Mouse (Mus musculus) olfactory bulb, adult 2 months (tissue): ENCODE data around the gene Gm45213.

Source experiments
- CTCF ChIP-seq: fragments of 200-500 bp; IDR thresholded peaks from 2 replicates; pipeline ENCODE4 v1.5.1; 2012; ENCODE audit warnings: low read depth, mild to moderate bottlenecking, low read length, moderate library complexity; ENCODE audit not compliant: insufficient read depth
- POLR2A ChIP-seq: fragments of 200-500 bp; IDR thresholded peaks from 2 replicates; pipeline ENCODE4 v1.6.1; 2012; ENCODE audit warnings: mild to moderate bottlenecking, low read depth, low read length, moderate library complexity; ENCODE audit not compliant: insufficient read depth

- TF ChIP-seq CTCF, result no peak
- no peak for TF ChIP-seq POLR2A
These were observed 4.6 kb downstream of the Gm45213 start for GRCm38 (mm10) chr7:66047975-66048374.
